Mouse (Mus musculus) MEL (cell line): Measurements from ENCODE around the gene Pik3r1.

Source experiments
- CHD1 ChIP-seq: IDR thresholded peaks from 2 replicates; pipeline ENCODE4 v1.6.1; 2012; ENCODE audit warnings: low read depth, mild to moderate bottlenecking, inconsistent platforms, low read length, improper control_type of control experiment
- CTCF ChIP-seq, 3 experiments: IDR thresholded peaks in 2 of 3; conservative IDR thresholded peaks in 1 of 3; 2 replicates each; pipeline ENCODE4 v1.5.1; 2011 to 2012; ENCODE audit warnings: low read length in 3 of 3, low read depth in 2 of 3, mild to moderate bottlenecking in 2 of 3, improper control_type of control experiment in 1 of 3, inconsistent platforms in 1 of 3, mixed read lengths in 1 of 3, moderate library complexity in 1 of 3; ENCODE audit not compliant: control insufficient read depth in 1 of 3, insufficient read depth in 1 of 3, poor library complexity in 1 of 3, severe bottlenecking in 1 of 3
- EP300 ChIP-seq, 2 experiments: IDR thresholded peaks; 2 replicates each; pipeline ENCODE4 v1.6.1; 2011; ENCODE audit warnings: improper control_type of control experiment in 2 of 2, low read length in 2 of 2, low read depth in 1 of 2, mild to moderate bottlenecking in 1 of 2
- ETS1 ChIP-seq: IDR thresholded peaks from 2 replicates; pipeline ENCODE4 v1.6.1; 2012; ENCODE audit warnings: low read depth, mild to moderate bottlenecking, inconsistent platforms, low read length, improper control_type of control experiment, moderate library complexity
- GATA1 ChIP-seq: IDR thresholded peaks from 2 replicates; pipeline ENCODE4 v1.6.1; 2011; ENCODE audit warnings: low read depth, low read length, improper control_type of control experiment
- MAX ChIP-seq: IDR thresholded peaks from 2 replicates; pipeline ENCODE4 v1.6.1; 2011; ENCODE audit warnings: low read length, improper control_type of control experiment
- MXI1 ChIP-seq: IDR thresholded peaks from 2 replicates; pipeline ENCODE4 v1.6.1; 2011; ENCODE audit warnings: mild to moderate bottlenecking, low read depth, low read length, improper control_type of control experiment
- NRF1 ChIP-seq: IDR thresholded peaks from 2 replicates; pipeline ENCODE4 v1.6.1; 2014; ENCODE audit warnings: low read depth, mild to moderate bottlenecking, inconsistent platforms, low read length, improper control_type of control experiment, moderate library complexity; ENCODE audit not compliant: poor library complexity, insufficient read depth, severe bottlenecking
- POLR2A ChIP-seq, 2 experiments: IDR thresholded peaks; 2 replicates each; pipeline ENCODE4 v1.6.1; 2011 to 2012; ENCODE audit warnings: low read length in 2 of 2, mild to moderate bottlenecking in 2 of 2, control low read depth in 1 of 2, improper control_type of control experiment in 1 of 2, low read depth in 1 of 2, moderate library complexity in 1 of 2; ENCODE audit not compliant: control insufficient read depth in 1 of 2, insufficient read depth in 1 of 2, poor library complexity in 1 of 2
- POLR2AphosphoS5 ChIP-seq: IDR thresholded peaks from 2 replicates; pipeline ENCODE4 v1.6.1; 2012; ENCODE audit warnings: low read depth, borderline replicate concordance, mild to moderate bottlenecking, inconsistent platforms, low read length, moderate library complexity, mixed read lengths
- SMC3 ChIP-seq: IDR thresholded peaks from 2 replicates; pipeline ENCODE4 v1.6.1; 2011; ENCODE audit warnings: low read depth, low read length, improper control_type of control experiment
- UBTF ChIP-seq: IDR thresholded peaks from 2 replicates; pipeline ENCODE4 v1.6.1; 2012; ENCODE audit warnings: low read depth, mild to moderate bottlenecking, inconsistent platforms, low read length, improper control_type of control experiment, moderate library complexity, borderline replicate concordance; ENCODE audit not compliant: insufficient read depth
- USF2 ChIP-seq, 2 experiments: IDR thresholded peaks; 2 replicates each; pipeline ENCODE4 v1.6.1; 2011 to 2012; ENCODE audit warnings: improper control_type of control experiment in 2 of 2, low read length in 2 of 2, borderline replicate concordance in 1 of 2, inconsistent platforms in 1 of 2, low read depth in 1 of 2, mild to moderate bottlenecking in 1 of 2; ENCODE audit not compliant: insufficient read depth in 1 of 2
- ZMIZ1 ChIP-seq: IDR thresholded peaks from 2 replicates; pipeline ENCODE4 v1.6.1; 2012; ENCODE audit warnings: low read depth, mild to moderate bottlenecking, inconsistent platforms, low read length, improper control_type of control experiment, moderate library complexity

DNA sequence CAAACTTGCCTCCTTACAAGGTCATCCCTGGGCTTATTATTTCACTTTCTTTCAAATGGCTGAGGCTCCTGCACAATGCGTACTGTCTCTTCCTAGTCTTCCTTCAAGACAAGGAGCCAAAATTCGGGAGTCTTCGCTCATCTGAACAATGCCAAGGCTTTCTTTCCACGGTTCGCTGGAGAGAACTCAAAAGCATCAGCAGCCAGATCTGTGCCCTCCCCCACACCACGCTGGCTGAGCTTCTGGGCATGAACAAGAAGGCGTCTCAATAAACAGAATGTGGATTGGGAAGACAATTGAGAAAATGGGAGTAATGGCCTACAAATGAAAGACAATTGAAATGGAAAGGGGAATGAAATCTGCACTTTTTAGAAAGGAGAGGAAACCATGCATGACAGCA is 136.5 kb downstream of the Pik3r1 start:
- TF ChIP-seq ZMIZ1 (no peak), CTCF (IDR thresholded peaks at IDR 0.05 in 2 of 3, conservative IDR thresholded peaks at IDR 0.05 in 1 of 3; ENCODE audit: control insufficient read depth in 1 of 3, insufficient read depth in 1 of 3, low read depth in 2 of 3, low read length in 3 of 3, poor library complexity in 1 of 3, severe bottlenecking in 1 of 3) (no peak), EP300 (IDR thresholded peaks at IDR 0.05; ENCODE audit: low read depth in 1 of 2, low read length in 2 of 2) (no peak), CHD1 (no peak), POLR2A (IDR thresholded peaks at IDR 0.05; ENCODE audit: control insufficient read depth in 1 of 2, insufficient read depth in 1 of 2, low read depth in 1 of 2, low read length in 2 of 2, poor library complexity in 1 of 2) (no peak), GATA1 (no peak), UBTF (no peak), MAX (no peak), USF2 (IDR thresholded peaks at IDR 0.05; ENCODE audit: borderline replicate concordance in 1 of 2, insufficient read depth in 1 of 2, low read depth in 1 of 2, low read length in 2 of 2) (no peak), MXI1 (no peak), ETS1 (no peak), SMC3 (no peak), NRF1 (no peak), POLR2AphosphoS5 (no peak)
